Mouse (Mus musculus): ENCODE data around the gene Prpf40b. TPM values are rescaled to one million over a fixed set of nuclear protein-coding genes. Genes with fewer than 3 reads are reported as not detected.

Gene Prpf40b
- total RNA-seq, 2 experiments from 2014 or later = 111 to 119 TPM

GRCm38 (mm10) chr15:99358952-99359351 lies 64.1 kb downstream of the Prpf40b start:
- intact Hi-C loops (cut with DNase I) = no loop called here
- Histone ChIP-seq H3K4me3 (no peak overlapping the region), H3K27ac (no peak overlapping the region)
- DNase-seq (ENCODE audit: extremely low spot score in 1 of 2, low spot score in 2 of 2) = no peak
- TF ChIP-seq CTCF (IDR thresholded peaks at IDR 0.05) = no peak

DNA sequence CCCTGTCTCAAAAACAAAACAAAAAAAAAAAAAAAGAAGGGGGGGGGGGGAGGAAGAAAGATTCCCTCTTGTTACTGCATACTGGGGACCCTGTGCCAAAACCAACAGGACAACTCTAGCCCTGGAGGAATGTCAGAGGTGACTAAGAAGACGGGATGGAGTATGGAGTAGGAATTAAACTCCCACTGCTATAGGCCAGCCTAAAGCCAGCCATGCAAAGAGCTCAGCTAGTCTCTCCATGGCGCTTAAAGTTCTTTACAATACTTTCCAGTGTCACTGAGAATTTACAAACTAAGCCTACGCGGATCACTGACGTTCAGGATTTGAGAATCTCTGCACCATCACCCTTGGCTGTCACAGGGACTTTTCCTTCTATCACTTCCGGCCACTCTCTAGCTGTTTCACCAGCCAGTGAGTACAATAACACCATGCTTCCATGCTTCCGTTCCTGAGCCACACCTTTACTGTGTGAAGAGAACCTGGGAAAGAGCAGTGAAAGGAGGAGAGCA lies 69.2 kb downstream of the Prpf40b start:
- no peak for TF ChIP-seq CTCF (IDR thresholded peaks at IDR 0.05)
- H3K27ac ChIP-seq = no peak overlapping the region
- intact Hi-C loops (cut with DNase I) = no loop called here
- DNase-seq (ENCODE audit: extremely low spot score in 1 of 2, low spot score in 2 of 2) = no peak
- no peak overlapping the region for H3K4me3 ChIP-seq

DNA sequence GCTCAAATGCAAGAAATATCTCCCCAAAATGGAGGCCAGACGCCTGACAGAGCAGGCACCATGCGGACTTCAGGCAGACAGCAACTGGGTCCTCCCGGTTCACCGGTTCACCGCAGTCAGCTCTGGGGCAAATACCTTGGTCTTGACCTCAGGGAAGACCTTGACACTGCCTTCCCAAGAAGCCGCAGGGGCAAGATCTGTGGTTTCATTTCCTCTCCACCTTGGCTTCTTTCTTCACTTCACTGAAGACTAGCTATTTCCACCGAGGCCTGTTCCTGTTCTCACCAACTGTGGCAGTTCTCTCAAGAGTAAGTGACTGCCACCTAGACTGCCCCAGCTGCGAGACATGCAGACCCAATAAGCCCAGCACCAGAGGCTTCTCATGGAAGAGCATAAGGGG lies 70.0 kb downstream of the Prpf40b start:
- TF ChIP-seq CTCF (IDR thresholded peaks at IDR 0.05) = no peak
- no peak for DNase-seq (ENCODE audit: extremely low spot score in 1 of 2, low spot score in 2 of 2)
- no peak overlapping the region for H3K27ac ChIP-seq
- H3K4me3 ChIP-seq = no peak overlapping the region
- intact Hi-C loops (cut with DNase I) = no loop called here

Other genes starting within 250 kb of the Prpf40b start
- under 1 TPM; 0.91 to 0.97 TPM for gene Prph, start 239.9 kb upstream of the Prpf40b start, total RNA-seq (2021)
- gene Troap, start 220.5 kb upstream of the Prpf40b start, total RNA-seq (2021) = under 1 TPM in 1 of 2 experiments, not detected in 1; 0.72 TPM
- gene C1ql4, start 207.3 kb upstream of the Prpf40b start, total RNA-seq (2021) = not detected
- gene Dnajc22, start 201.9 kb upstream of the Prpf40b start, total RNA-seq (2021) = under 1 TPM in 1 of 2 experiments, not detected in 1; 0.21 TPM
- 10 to 100 TPM; 34.8 to 35.6 TPM for gene Spats2, start 169.2 kb upstream of the Prpf40b start, total RNA-seq (2021)
- 100 to 1,000 TPM; 174 to 180 TPM for gene Kcnh3, start 70.2 kb upstream of the Prpf40b start, total RNA-seq (2021)
- gene Mcrs1, start 43.1 kb upstream of the Prpf40b start, total RNA-seq (2021) = 10 to 100 TPM; 77.3 to 81.0 TPM
- gene Fam186b, start 801 bp downstream of the Prpf40b start, total RNA-seq (2021) = 1 to 10 TPM; 1.3 to 1.8 TPM
- gene Fmnl3, start 75.4 kb downstream of the Prpf40b start, total RNA-seq (2021) = 10 to 100 TPM in 1 of 2 experiments, 1 to 10 TPM in 1; 10.0 to 11.4 TPM
- 100 to 1,000 TPM; 332 to 333 TPM for gene Tmbim6, start 97.8 kb downstream of the Prpf40b start, total RNA-seq (2021)
- 10 to 100 TPM; 19.2 to 21.3 TPM for gene Nckap5l, start 162.7 kb downstream of the Prpf40b start, total RNA-seq (2021)
- gene Bcdin3d, start 179.6 kb downstream of the Prpf40b start, total RNA-seq (2021) = 1 to 10 TPM; 3.7 to 5.4 TPM
- gene Faim2, start 233.1 kb downstream of the Prpf40b start, total RNA-seq (2021) = 100 to 1,000 TPM; 421 to 422 TPM

All from left cerebral cortex, adult 2 months (tissue).